Mouse (Mus musculus): ENCODE data around the gene Rrp9. TPM values are rescaled to one million over a fixed set of nuclear protein-coding genes. Genes with fewer than 3 reads are reported as not detected.

Gene Rrp9
- 56.8 and 62.7 TPM in 2 replicates for polyA plus RNA-seq (2015; fragmentation: Nextera tagmentation; extraction: Ambion mirVana)

DNA sequence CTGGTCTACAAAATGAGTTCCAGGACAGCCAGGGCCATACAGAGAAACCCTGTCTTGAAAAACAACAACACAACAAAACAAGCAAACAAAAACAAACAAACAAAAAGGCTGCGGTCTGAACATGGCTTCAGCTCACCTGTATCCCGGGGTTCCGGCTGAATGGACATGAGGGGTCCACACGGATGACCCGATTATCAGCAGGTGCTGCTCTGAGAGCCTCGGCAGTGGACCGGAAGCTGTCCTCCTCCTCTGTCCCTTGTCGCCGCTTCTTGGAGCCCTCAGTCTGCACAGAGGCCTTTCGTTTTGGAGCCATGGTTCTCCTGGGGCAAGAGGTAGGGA lies at the start of gene Rrp9:
Gene Rrp9, plus strand, starts transcription at position 301 of the 339 bp plus-strand sequence.
- no peak for DNase-seq (ENCODE audit: low spot score)

GRCm38 (mm10) chr9:106428719-106429220 lies 47.0 kb upstream of the Rrp9 start:
- DNase-seq (ENCODE audit: low spot score): no peak

DNA sequence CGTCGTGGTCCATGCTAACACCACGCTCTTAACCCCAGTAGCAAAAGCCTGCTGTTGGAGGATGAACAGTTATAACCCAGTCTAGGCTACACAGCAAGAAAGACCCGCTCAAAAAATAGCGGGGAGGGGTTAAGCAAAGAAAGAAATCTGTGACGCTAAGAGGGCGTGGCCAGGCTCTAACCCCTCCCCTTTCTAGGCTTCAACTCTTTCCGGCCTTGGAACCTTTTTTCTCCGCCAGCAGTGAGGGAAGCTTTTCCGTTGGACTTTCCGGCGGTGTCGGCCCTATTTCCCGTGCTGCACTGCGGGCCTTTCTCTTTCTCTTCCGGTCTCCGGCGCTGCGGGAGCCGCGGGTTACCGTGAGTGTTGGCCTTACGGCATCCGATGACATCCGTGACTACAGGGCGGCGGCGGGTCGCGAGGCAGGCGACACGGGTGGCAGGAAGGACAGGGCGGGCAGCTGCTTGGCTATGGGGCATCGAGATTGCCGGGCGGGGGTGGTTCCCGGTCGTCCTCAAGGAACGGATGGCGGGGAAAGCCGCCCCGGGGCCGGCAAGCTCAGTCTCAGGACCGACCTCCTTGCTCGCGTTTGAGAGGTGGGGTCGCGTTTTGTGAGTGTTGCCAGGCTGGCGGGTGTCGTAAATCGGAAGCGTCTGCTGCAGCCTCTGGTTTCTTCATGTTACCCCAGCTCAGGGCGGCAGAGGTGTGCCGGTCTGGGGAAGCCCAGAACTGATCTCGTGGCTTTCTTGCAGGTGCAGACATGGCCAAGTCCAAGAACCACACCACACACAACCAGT lies 46.3 kb upstream of the Rrp9 start, which contains the start of gene Rpl29:
Gene Rpl29, plus strand, starts transcription at position 234 of the 794 bp plus-strand sequence.
- DNase-seq (ENCODE audit: low spot score): peak; percentile 97

DNA sequence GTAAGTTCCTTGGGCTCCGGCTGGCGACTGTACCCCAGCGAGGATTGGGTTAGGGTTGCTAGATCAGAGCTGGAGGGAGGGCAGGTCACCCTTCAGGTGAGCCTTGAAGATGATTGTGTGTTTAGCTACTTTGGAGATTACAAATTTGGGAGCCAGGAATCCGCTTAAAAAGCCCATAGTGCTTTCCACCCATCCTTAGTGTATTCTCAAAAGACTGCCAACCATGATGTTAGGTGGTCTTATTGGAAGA lies 45.8 kb upstream of the Rrp9 start:
- no peak for DNase-seq (ENCODE audit: low spot score)

- DNase-seq (ENCODE audit: low spot score): no peak
Observed at GRCm38 (mm10) chr9:106433389-106433788, 42.4 kb upstream of the Rrp9 start.

DNA sequence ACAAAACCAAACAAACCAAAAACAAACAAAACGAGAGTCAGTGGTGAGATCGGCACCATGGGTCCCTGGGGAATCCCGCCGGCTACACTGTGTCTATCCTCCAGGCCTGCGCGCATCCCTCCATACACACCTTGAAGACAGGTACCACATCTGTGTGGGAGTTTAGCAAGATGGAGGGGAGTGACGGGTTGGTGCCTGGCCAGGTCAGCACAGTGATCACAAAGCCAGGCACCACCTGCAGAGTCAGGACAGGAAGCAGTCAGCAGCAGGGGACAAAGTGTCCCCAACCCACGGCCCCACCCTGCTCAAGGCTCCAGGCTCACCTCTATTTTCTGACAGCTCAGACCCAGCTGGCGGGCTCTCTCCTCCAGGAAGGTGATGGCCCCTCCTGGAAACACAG lies 39.2 kb upstream of the Rrp9 start:
- no peak for DNase-seq (ENCODE audit: low spot score)

GRCm38 (mm10) chr9:106442680-106443079 lies 33.1 kb upstream of the Rrp9 start:
- DNase-seq (ENCODE audit: low spot score): no peak

DNA sequence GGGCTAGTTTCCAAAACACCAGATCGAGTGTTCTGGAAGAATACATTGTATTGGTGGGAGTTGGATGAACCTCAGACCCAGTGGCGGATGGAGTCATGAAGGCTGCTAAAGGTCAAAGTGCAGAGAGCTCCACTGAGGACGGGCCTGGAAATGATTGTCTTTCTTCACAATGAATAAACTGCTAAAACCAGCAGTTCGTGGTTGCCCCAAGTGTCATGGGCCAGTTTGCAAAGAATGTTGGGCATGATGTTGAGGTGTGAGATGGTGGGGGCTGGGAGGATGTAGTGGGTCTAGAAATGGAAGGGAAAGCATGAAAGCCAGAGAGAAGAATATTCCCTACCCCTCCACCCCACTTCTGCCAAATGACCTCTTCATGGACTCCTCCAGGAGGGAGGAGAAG lies 30.9 kb upstream of the Rrp9 start:
- no peak for DNase-seq (ENCODE audit: low spot score)

- DNase-seq (ENCODE audit: low spot score): peak; percentile 62
Observed at GRCm38 (mm10) chr9:106447348-106447747, 28.4 kb upstream of the Rrp9 start, which contains the start of the genes Abhd14b and Abhd14a. Abhd14b (plus strand) TSS chr9:106447459. Abhd14a (minus strand) TSS chr9:106447678.

- no peak for DNase-seq (ENCODE audit: low spot score)
Observed at GRCm38 (mm10) chr9:106447951-106448350, 27.8 kb upstream of the Rrp9 start.

DNA sequence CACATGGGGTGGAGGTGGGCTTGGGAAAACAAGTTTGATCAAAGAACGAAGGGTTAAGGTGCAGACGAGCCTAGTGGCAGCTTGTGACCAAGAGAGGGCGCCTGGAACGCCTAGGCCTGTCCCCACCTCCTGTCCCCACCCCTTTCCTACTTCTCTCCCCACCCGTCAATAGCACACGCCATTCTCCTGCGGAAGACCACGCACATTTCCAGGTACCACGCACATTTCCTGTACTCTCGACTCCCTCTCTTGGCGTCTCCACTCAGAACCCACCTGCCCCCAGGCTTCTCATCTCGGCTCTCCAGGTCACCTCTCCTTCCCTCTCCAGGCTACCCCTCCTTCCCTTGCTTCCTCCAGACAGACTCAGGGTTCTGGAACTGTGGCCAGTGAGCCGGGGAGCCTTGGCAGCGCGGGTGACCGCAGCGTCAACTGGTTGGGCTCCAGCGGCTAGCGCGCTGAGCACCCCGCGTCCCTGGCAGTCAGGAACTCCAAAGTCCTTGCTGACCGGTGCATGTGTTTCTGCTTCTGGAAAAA lies 27.2 kb upstream of the Rrp9 start:
- DNase-seq (ENCODE audit: low spot score): peak; percentile 71

- no peak for DNase-seq (ENCODE audit: low spot score)
Observed at GRCm38 (mm10) chr9:106449947-106450346, 25.8 kb upstream of the Rrp9 start.

DNA sequence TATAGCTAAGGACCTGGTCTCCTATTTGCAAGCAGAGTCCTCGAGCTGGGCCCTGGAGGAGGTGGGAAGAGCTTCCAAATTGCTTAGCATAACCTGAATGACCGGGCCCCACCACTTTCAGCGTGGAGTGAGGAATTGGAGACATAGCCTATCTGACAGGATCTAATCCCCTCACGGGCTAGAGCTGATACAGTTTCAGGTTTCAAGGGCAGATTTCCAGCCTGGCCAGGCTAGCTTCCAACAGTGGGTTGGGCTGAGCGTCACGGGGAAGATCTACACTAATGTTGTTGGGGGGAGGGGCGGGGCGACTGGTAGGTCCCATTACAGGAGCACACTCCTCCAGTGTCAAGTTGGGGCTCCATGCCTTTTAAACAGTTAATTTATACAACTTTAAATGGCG lies 25.1 kb upstream of the Rrp9 start:
- DNase-seq (ENCODE audit: low spot score): no peak

DNA sequence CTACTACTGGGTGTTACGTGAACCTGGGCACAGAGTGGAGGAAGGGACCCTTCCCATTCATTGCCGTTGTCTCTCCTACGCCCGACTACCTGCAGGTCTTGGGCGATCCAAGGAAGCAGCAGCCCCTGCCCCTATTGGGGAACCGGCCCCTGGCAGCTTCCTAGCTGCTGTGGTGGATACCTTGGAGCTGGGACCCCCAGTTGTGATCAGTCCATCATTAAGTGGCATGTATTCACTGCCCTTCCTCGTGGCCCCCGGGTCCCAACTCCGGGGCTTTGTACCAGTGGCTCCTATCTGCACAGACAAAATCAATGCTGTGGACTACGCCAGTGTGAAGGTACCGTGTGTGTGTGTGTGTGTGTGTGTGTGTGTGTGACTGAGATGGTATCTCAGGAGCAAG lies 24.5 kb upstream of the Rrp9 start:
- DNase-seq (ENCODE audit: low spot score): no peak

GRCm38 (mm10) chr9:106451899-106452298 lies 23.9 kb upstream of the Rrp9 start:
- no peak for DNase-seq (ENCODE audit: low spot score)

- no peak for DNase-seq (ENCODE audit: low spot score)
Observed at GRCm38 (mm10) chr9:106452351-106452750, 23.4 kb upstream of the Rrp9 start.

DNA sequence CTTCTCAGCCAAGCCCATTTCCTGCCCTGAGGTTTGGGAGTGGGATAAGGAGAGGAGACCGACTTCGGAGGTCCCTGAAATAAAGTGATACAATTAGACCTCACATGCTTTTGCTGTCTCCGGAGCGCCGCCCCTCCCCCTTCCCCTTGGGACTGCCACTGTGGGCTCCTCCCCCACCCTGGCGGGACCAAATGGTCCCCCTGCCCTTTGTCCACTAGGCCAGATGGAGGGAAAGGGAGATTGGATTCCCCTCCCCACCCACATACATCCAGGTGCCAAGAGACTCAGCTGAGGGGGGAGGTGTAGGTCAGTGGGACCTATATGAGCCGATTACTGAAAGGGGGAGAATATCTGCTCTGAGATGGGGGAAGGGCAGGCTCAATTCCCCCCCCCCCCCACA lies 22.9 kb upstream of the Rrp9 start:
- DNase-seq (ENCODE audit: low spot score): no peak

GRCm38 (mm10) chr9:106453271-106454070 lies 22.3 kb upstream of the Rrp9 start, which contains the start of gene Pcbp4:
Pcbp4 (plus strand) TSS chr9:106453291.
- DNase-seq (ENCODE audit: low spot score): peak; percentile 44

DNA sequence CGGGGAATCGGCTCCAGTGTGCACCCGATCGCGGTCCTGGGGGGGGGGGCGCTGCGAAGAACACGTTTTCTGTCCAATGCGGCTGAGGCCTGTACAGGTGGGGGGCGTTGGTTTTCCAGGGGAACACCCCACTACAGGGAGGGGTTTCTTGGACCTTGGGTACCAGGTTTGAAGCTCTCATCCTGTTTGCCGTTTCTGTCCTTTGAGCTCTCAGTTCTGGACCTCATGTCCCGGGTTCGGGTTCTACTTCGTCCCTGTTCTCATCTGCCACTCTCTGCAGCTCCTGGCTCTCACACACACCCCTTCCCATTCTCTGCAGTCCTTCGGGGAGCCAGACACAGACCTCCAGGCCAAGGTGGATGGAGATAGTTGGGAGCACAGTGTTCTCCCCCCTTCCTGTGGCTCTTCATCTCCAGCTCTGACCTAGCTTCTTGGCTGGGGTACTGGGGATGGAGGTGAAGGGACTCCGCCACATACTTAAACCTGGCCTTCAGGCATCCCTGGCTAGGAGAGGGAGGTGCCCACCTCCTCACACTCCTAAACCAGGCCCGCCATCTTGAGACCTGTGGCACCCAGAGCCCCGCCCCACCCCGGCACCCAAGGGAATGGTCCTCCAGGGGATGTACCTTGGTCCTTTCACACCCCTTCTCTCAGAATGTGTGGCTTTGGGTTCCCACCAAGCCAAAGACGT lies 21.5 kb upstream of the Rrp9 start:
- DNase-seq (ENCODE audit: low spot score): no peak

- DNase-seq (ENCODE audit: low spot score): no peak
Observed at GRCm38 (mm10) chr9:106454888-106455681, 20.7 kb upstream of the Rrp9 start.
